Mouse (Mus musculus): Measurements from ENCODE around the gene Mtcl1.

Gene Mtcl1

DNA sequence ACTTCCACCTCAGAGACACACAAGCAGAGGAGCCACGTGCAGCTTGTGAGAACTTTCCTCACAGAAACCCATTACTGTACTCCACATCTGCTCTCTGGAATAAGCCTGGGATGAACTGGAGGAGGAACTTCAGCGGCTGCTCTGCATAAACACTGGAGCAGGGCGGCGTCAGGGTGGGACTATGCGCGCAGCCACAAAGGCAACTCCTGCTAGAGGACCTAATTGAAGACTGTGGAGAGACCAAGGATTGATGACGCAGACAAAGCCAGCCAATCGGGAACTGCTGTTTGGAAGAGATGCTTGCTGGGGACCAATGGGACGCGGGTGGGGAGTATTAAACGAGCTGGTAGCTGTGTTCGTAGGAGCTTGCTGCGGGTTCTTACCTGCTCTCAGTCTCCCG, 127.6 kb downstream of the Mtcl1 start:
- DNase-seq, result no peak

DNA sequence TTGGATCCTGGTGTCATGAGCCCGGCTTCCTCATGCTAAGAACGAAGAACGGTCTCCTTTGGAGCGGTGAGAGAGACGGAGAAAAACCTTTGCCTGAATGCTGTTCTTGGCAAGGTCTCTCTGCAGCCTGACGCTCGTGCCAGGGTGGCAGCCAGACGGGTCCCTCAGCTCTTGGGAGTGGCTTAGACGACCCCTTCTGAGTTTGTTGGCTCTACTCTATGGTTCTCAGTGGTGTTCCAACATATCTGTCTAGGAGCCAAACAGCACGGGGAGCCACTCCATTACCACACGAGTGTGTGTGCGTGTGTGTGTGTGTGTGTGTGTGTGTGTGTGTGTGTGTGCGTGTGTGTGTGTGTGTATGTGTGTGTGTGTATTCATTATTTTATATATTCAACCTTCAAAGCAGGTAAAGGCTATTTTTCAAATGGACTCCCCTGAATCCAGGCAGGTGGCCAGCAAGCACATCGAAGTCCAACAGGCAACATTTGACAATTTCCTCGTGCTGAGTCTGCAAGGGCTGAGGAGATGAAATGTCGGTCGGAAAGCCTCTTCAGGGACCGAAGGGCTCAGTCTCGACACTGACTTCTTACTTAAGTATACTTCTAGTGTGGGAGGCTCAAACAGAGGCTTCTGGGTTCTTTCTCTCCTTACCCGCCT, 128.7 kb downstream of the Mtcl1 start:
- DNase-seq, result no peak

DNA sequence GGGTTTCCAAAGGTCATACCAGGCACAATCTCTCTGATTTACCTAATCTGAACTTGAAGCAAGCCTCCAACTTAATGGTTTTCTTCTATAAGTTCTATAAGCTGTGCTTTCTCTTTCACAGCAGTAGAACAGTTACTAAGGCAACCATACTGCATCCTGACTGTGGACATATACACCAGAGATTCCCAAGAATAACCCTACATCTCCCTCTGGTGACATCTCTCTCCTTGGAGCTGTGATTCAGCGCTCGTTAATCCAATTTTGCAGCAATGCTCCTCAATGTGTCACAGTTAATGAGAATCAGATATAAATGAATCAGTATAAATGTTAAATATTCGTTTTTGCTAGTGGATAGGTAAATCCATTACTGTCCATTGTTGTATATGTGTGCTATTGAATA, 131.5 kb downstream of the Mtcl1 start:
- no peak for DNase-seq

DNA sequence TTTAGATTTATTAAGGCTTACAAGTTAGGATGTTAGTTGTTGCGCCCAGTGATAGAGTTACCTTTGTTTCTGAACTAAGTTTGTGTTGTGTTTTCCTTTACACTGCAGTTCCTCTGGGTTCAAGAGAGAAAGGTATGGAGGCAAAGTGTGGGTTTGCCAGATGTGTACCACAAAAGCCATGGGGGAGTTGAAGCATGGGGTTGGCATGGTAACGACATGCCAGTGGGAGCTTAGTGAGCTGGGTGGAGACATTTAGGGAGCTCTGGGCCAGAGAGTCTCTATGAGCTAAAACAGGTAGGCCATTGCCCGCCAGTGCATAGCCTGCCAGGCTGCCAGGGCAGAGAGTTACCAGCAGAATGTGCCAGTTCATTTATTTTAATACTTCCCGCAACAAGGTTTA, 132.0 kb downstream of the Mtcl1 start:
- no peak for DNase-seq

DNA sequence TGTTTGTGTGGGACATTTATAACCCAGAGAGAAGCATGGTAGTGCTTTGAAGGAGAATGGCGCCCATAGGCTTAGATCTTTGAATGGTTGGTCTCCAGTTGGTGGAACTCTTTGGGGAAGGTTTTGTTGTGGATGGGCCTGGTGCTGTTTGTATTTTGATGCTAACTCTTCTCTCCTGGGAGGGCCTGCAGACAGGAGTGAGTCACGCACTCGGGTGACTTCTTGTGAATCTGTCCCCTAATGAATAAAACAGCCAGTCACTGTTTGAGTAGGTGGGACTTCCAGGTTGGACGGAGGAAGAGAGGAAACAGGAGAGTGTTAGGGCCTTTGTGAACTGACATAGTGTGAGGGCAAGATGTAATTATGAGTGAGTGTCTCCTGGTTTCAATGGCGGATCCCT, 132.4 kb downstream of the Mtcl1 start:
- no peak for DNase-seq

DNA sequence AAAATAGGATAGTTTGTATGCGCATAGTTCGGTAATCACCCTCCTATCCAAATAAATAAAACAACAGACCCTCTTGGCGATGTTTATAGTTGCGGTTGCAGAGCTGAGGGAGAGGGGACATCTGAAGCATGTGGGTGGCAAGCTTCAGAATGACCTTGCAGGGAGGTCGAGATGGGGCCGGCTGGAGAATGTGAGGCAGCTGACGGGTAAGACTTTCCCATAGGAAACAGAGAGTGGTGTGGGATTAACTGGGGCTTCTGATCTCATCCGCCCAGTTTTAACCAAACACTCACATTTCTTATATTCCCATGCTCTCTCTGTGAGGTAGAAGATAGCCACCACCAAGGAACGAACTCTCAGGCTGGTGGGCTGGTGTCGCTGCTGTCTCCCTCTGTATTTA, 134.1 kb downstream of the Mtcl1 start:
- DNase-seq, result peak; percentile 52

DNA sequence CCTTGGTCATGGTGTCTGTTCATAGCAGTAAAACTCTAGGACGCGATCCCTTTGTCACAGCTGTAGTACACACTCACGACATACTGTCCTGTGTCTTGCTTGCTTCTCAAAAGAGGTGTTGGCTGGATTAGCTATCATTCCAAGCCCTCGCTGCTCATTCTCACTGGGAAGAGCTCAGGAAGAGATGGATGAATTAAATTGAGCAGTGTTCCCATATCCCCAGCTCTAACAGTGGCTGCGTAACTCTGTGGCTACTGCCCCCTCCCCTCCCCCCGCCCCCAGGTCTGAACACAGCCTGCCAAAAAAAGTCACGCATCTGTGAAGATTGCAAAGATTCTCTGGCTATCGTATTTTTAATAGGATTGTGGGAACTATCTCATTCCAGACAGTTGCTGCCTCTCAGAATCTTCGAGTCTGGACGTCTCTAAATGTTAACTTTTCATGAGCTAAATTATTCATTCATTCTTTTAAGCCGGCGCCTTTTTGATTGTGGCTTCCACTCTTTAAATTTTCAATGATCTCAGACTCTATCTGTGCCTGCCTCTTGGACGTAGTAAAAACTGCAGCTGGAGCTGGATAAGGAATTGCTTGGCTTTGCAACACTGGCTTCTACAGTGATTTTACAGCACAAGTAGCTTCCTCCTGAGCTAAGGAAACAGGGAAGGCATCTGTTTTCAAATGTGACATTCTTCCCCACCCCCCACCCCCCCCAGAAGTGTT, 134.8 kb downstream of the Mtcl1 start:
- no peak for DNase-seq

DNA sequence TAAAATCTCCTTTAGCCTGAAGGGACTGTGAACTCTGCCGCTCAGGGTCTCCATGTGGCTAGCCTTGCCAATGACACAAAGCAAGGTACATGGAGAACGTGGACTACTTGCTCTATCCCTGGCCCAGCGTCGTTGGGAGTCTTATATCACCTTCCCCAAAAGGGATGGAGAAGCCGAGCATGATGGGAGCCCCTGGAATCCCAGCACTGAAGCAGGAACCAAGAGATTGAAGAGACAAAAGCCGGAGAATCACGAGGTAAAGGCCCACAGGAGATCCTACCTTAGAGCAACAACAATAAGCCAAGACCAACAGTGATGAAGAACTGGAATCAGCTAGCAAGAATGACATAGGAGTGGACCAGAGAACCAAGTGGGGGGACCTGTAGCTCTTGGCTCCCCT, 147.6 kb downstream of the Mtcl1 start:
- DNase-seq, result no peak

DNA sequence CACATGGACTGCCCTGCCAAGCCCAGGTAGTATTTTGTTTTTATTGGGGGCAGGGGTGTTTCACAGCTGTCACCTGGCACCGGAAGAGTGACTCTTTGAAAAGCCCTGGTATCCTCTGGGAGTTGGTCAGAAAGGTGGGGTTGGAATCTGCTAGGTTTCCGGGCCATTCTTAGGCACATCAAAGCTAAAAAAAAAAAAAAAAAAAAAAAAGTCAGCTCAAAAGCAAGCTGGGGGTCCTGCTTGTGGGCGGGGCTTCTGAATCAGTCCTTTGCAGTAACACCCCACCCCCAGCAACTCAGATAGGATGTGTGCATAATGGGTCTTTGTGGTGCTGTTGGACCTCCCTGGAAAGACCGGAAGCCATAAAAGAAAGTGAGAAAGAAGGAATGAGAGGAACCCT, 148.3 kb downstream of the Mtcl1 start:
- DNase-seq, result no peak

DNA sequence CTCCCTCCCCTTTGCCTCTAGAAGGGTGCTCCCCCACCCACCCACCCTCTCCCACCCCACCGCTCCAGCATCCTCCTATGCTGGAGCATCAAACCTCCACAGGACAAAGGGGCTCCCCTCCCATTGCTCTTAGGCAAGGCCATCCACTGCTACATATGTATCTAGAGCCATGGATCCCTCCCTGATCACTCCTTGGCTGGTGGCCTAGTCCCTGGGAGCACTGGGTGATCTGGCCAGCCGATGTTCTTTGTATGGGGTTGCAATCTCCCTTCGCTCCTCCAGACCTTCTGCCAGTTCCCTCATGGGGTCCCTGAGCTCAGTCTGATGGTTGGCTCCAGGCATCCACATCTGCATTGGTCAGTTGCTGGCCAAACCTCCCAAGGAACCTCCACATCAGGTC, 151.8 kb downstream of the Mtcl1 start:
- no peak for DNase-seq

DNA sequence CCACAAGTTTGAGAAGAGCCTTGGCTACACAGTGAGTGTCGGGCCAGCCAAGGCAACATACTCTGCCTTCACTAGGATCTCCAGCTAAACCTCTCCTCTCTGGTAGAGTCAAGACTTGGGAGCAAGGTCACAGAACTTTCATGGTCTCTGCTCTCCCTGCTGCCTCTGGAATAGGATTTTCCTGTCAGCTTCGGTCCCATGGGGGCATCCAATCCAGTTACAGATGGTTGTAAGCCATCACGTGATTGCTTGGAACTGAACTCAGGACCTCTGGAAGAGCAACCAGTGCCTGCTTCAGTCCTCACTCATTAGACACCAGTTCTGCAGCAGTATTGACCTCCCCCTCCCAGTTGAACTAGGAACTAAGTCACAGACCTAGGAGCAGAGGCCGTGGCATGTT, 156.0 kb downstream of the Mtcl1 start:
- DNase-seq, result no peak

DNA sequence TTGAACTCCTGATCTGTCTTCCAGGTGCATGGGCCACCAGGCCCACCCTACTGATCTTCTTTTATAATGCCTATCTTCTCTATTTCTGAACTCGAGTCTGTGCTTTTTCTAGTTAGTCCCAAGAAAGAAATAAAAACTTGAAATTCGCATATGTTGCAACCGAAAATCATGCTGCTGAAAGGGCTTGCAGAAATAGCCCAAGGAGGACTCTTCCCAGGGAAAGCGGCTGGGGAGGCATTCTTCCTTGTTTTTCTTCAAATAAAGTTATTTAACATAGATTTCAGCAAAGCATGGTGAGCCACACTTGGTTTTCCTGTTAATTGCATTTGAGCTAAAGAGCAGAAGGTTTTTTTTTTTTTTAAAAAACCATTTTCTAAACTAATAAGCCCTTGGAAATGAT, 159.7 kb downstream of the Mtcl1 start:
- DNase-seq, result no peak

Data from embryo, embryonic 11 days (tissue).